Mouse (Mus musculus) lung, adult 2 months (tissue): Measurements from ENCODE around the gene Gm20388.

ENCODE experiments used
- CTCF ChIP-seq: fragments of 200-500 bp; IDR thresholded peaks from 2 replicates; pipeline ENCODE4 v1.5.1; 2011; ENCODE audit warnings: mild to moderate bottlenecking, low read length, control low read depth; ENCODE audit not compliant: insufficient read depth
- POLR2A ChIP-seq: fragments of 200-500 bp; IDR thresholded peaks from 2 replicates; pipeline ENCODE4 v1.6.1; 2011; ENCODE audit warnings: low read depth, mild to moderate bottlenecking, control low read depth, low read length, borderline replicate concordance; ENCODE audit errors: extremely low read depth

DNA sequence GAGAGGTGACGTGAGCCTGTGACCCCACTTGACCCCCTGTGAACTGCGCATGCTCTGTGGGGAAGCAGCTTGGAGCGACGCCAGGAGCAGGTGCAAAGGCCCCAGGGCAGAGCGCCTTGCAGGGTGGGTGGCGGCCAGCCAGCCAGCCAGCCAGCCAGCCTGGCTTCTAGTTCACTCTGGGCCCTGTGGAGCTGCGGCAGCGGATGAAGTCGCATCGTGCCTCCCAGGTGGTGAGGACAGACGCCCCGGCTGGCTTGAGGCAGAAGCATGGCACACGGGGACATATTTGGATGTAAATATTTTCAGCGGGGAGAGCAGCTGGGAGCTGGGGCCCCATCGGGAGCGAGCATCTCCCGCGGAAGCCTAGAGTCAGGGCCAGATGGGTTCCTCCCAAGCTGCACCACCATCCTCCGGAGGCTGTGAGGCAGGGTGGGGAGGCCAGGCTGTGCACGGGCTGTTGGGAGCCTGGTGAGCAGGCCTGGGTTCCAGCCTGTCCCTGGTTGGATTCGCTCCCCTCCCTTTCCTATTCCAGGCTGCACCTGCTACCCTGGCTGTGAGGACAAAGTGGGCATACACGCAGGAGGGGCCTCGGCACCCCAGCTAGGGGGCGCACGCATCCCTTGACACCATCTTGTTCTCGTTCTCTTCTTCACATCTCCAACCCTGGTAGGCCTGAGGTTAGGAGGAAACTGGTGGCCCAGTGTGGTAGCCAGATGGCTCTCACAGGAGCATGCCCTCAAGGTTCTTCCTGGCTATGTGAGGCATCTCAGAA is 2798.9 kb downstream of the Gm20388 start:
- TF ChIP-seq CTCF (no peak), POLR2A (no peak)
